Mouse (Mus musculus) erythroblast, embryonic 14.5 days (primary cell): ENCODE data around the gene Clspn. TPM values are rescaled to one million over a fixed set of nuclear protein-coding genes. Genes with fewer than 3 reads are reported as not detected.

Source experiments
- H3K27me3 ChIP-seq: 2 replicates; pipeline ENCODE4 v1.6.1; 2012; ENCODE audit warnings: inconsistent platforms; ENCODE audit not compliant: control insufficient read depth
- H3K36me3 ChIP-seq: 2 replicates; pipeline ENCODE4 v1.6.1; 2012; ENCODE audit warnings: mild to moderate bottlenecking, inconsistent platforms; ENCODE audit not compliant: control insufficient read depth
- H3K4me1 ChIP-seq: 2 replicates; pipeline ENCODE4 v1.6.1; 2012; ENCODE audit warnings: inconsistent platforms; ENCODE audit not compliant: control insufficient read depth
- H3K4me3 ChIP-seq: replicated peaks from 2 replicates; pipeline ENCODE3; 2012; ENCODE audit warnings: moderate library complexity, mild to moderate bottlenecking, inconsistent platforms
- H3K9me3 ChIP-seq: 2 replicates; pipeline ENCODE4 v1.6.1; 2012; ENCODE audit warnings: low read length, inconsistent platforms, mixed read lengths; ENCODE audit not compliant: control insufficient read depth
- GATA1 ChIP-seq: IDR thresholded peaks from 2 replicates; pipeline ENCODE4 v1.6.1; 2012; ENCODE audit warnings: low read length, inconsistent platforms, mixed read lengths
- TAL1 ChIP-seq: IDR thresholded peaks from 3 replicates; pipeline ENCODE4 v1.6.1; 2012; ENCODE audit warnings: low read length, inconsistent platforms, mixed read lengths
- polyA plus RNA-seq: library from polyadenylated mRNA; stranded (reverse); fragments of >175 nt; gene quantifications from 2 replicates; pipeline ENCODE4 v1.2.3, GENCODE M21; 2012

The Clspn gene
- polyA plus RNA-seq, 1 experiment, result 0.96 TPM

DNA sequence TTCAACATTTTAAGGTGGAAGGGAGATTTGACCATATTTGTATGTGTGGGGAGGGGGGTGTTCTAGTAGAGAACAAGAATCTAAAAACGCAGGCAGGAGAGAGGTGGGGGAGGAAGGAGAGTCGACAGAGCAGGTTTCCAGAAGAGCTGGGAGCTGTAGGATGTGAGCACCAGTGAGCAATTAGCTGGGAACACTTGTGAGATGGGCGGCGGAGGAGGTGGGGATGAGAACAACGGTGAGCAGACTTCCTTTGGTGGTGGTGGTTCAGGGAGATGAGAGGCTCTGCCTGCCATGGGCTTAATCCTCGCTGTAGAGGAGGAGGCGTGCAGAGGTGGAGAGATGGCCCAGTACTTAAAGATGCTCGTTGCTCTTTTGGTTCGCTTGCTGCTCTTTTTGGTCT is 85.2 kb downstream of the Clspn start:
- H3K4me1 ChIP-seq, result no peaks in the 10 kb centered on the region

More for the DNA sequence above, 85.2 kb downstream of the Clspn start:
- no peaks in the 10 kb centered on the region for H3K9me3 ChIP-seq
- no peak for TF ChIP-seq GATA1
- no peak for TF ChIP-seq TAL1
- no peak overlapping the region for H3K4me3 ChIP-seq
- no peaks in the 10 kb centered on the region for H3K36me3 ChIP-seq
- H3K27me3 ChIP-seq, result peaks cover 15% of the 10 kb centered on the region

Other genes starting within 250 kb of the Clspn start
- gene Adprhl2, start 235.2 kb upstream of the Clspn start, polyA plus RNA-seq, result 2.0 and 2.1 TPM in 2 replicates
- gene Tekt2, start 231.2 kb upstream of the Clspn start, polyA plus RNA-seq, result not detected in 2 replicates
- gene Ago3, start 127.4 kb upstream of the Clspn start, polyA plus RNA-seq, result 0.14 and 0.27 TPM in 2 replicates
- 0.05 and 0.09 TPM in 2 replicates for gene Ago1, start 88.4 kb upstream of the Clspn start, polyA plus RNA-seq
- gene Ago4, start 23.5 kb upstream of the Clspn start, polyA plus RNA-seq, result not detected in 2 replicates
- gene 5730409E04Rik, start 52.9 kb downstream of the Clspn start, polyA plus RNA-seq, result not detected in 2 replicates
- gene Psmb2, start 120.7 kb downstream of the Clspn start, polyA plus RNA-seq, result 7.7 and 11.1 TPM in 2 replicates
- not detected in 2 replicates for gene Tfap2e, start 179.3 kb downstream of the Clspn start, polyA plus RNA-seq
- 1.4 and 1.5 TPM in 2 replicates for gene Ncdn, start 196.5 kb downstream of the Clspn start, polyA plus RNA-seq
- 0.43 and 1.5 TPM in 2 replicates for gene AU040320, start 196.6 kb downstream of the Clspn start, polyA plus RNA-seq